Mouse (Mus musculus) myocyte (in vitro differentiated cells): ENCODE results near the gene Myh9.

ENCODE experiments used
- CEBPB ChIP-seq: IDR thresholded peaks from 2 replicates; pipeline ENCODE4 v1.6.1; 2011; ENCODE audit warnings: mild to moderate bottlenecking, moderate library complexity; ENCODE audit not compliant: poor library complexity, insufficient read depth, severe bottlenecking
- E2F4 ChIP-seq: IDR thresholded peaks from one replicate; pipeline ENCODE4 v1.6.1; 2011; ENCODE audit warnings: mild to moderate bottlenecking, control low read depth, moderate library complexity; ENCODE audit not compliant: insufficient read depth
- MAX ChIP-seq: IDR thresholded peaks from one replicate; pipeline ENCODE4 v1.6.1; 2011; ENCODE audit warnings: low read depth, mild to moderate bottlenecking, control low read depth
- MYOD1 ChIP-seq, 3 experiments: IDR thresholded peaks; one replicate each; pipeline ENCODE4 v1.6.1; 2011; ENCODE audit warnings: control low read depth in 2 of 3, low read depth in 2 of 3, mild to moderate bottlenecking in 2 of 3, moderate library complexity in 1 of 3; ENCODE audit not compliant: insufficient read length in 2 of 3, control insufficient read depth in 1 of 3
- MYOG ChIP-seq, 3 experiments: IDR thresholded peaks; one replicate each; pipeline ENCODE4 v1.6.1; 2011; ENCODE audit warnings: control low read depth in 2 of 3, low read depth in 2 of 3, mild to moderate bottlenecking in 2 of 3; ENCODE audit not compliant: insufficient read length in 2 of 3, control insufficient read depth in 1 of 3, insufficient read depth in 1 of 3
- POLR2A ChIP-seq: IDR thresholded peaks from one replicate; pipeline ENCODE4 v1.6.1; 2011; ENCODE audit warnings: low read depth, mild to moderate bottlenecking, control low read depth, moderate library complexity; ENCODE audit not compliant: insufficient read length
- POLR2AphosphoS2 ChIP-seq: IDR thresholded peaks from one replicate; pipeline ENCODE4 v1.6.1; 2011; ENCODE audit warnings: low read depth, control low read depth; ENCODE audit not compliant: insufficient read length
- REST ChIP-seq: IDR thresholded peaks from one replicate; pipeline ENCODE4 v1.6.1; 2011; ENCODE audit warnings: mild to moderate bottlenecking, control low read depth, moderate library complexity; ENCODE audit not compliant: insufficient read depth, insufficient read length
- SRF ChIP-seq: IDR thresholded peaks from one replicate; pipeline ENCODE4 v1.6.1; 2011; ENCODE audit warnings: low read depth; ENCODE audit not compliant: control insufficient read depth, insufficient read length
- TCF12 ChIP-seq: IDR thresholded peaks from one replicate; pipeline ENCODE4 v1.6.1; 2011; ENCODE audit warnings: mild to moderate bottlenecking, control low read depth; ENCODE audit not compliant: poor library complexity, insufficient read depth, severe bottlenecking
- TCF3 ChIP-seq: IDR thresholded peaks from one replicate; pipeline ENCODE4 v1.6.1; 2011; ENCODE audit warnings: low read depth, control low read depth; ENCODE audit not compliant: insufficient read length
- USF1 ChIP-seq: IDR thresholded peaks from one replicate; pipeline ENCODE4 v1.6.1; 2011; ENCODE audit warnings: low read depth, mild to moderate bottlenecking, control low read depth, moderate library complexity

- TF ChIP-seq TCF12 (no peak), POLR2A (peak; percentile 33), SRF (no peak), MYOD1 (IDR thresholded peaks at IDR 0.05; ENCODE audit: control insufficient read depth in 1 of 3, insufficient read length in 2 of 3, low read depth in 2 of 3) (no peak), E2F4 (no peak), TCF3 (no peak), CEBPB (no peak), MAX (no peak), USF1 (no peak), POLR2AphosphoS2 (peak; percentile 87), MYOG (IDR thresholded peaks at IDR 0.05; ENCODE audit: control insufficient read depth in 1 of 3, insufficient read depth in 1 of 3, insufficient read length in 2 of 3, low read depth in 2 of 3) (no peak), REST (no peak)
Observed at GRCm38 (mm10) chr15:77823196-77823595, 18.8 kb downstream of the Myh9 start.
